Mouse (Mus musculus): Measurements from ENCODE around the gene Trappc4. TPM values are rescaled to one million over a fixed set of nuclear protein-coding genes. Genes with fewer than 3 reads are reported as not detected.

Gene Trappc4
- polyA plus RNA-seq, 1 experiment from 2014 or later: 123 TPM

DNA sequence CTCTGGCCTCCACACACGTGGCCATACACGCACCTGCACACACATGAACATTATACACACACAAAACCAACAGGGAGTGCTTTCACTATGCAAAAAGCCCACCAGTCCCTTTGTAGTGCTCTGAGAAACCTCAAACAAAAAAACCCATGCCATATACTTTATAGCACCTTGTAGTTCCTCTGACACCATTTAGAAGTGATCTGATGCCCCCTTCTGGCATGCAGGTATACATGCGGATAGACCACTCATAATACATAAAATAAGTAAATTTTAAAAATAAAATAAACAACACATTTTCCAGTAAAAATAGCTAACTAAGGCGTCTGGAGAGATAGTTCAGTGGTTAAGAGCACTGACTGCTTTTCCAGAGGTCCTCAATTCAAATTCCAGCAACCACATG, 50.2 kb downstream of the Trappc4 start:
- Histone ChIP-seq H3K36me3 (ENCODE audit: control insufficient read depth, insufficient read depth, low read length) (peaks cover 66% of the 10 kb centered on the region), H3K4me1 (ENCODE audit: control insufficient read depth, insufficient read depth, low read length) (peaks cover 5% of the 10 kb centered on the region; the same call in 1 of the 2 replicates), H3K9ac (replicated peaks; ENCODE audit: low read depth, low read length) (no peak overlapping the region), H3K9me3 (ENCODE audit: control insufficient read depth, low read depth, low read length) (no peaks in the 10 kb centered on the region), H3K27me3 (ENCODE audit: control insufficient read depth, insufficient read depth, low read length) (no peaks in the 10 kb centered on the region), H3K4me3 (ENCODE audit: low read depth, low read length) (no peak overlapping the region), H3K4me2 (replicated peaks; ENCODE audit: low read depth, low read length) (no peak overlapping the region), H3K27ac (ENCODE audit: low read length) (no peak overlapping the region)
- no peak for ATAC-seq (ENCODE audit: insufficient number of reproducible peaks, insufficient read depth, low FRiP score, low read depth)
- 75% methylated on average over 4 of the region's 4 CpGs for WGBS

Small RNAs within 50 kb of the gene (microRNA-seq; reads per million reads assigned to microRNA genes)
- gene Mir7085: not detected

Other genes starting within 250 kb of the Trappc4 start
- gene Cbl, start 173.6 kb downstream of the Trappc4 start, polyA plus RNA-seq (2014; fragmentation: Nextera tagmentation; extraction: Ambion mirVana): 18.5 and 19.9 TPM in 2 replicates
- not detected in 2 replicates for gene Ccdc153, start 166.9 kb downstream of the Trappc4 start, polyA plus RNA-seq (2014; fragmentation: Nextera tagmentation; extraction: Ambion mirVana)
- gene Pdzd3, start 156.1 kb downstream of the Trappc4 start, polyA plus RNA-seq (2014; fragmentation: Nextera tagmentation; extraction: Ambion mirVana): 0.12 and 0.27 TPM in 2 replicates
- gene Nlrx1, start 139.0 kb downstream of the Trappc4 start, polyA plus RNA-seq (2014; fragmentation: Nextera tagmentation; extraction: Ambion mirVana): 7.2 and 8.4 TPM in 2 replicates
- gene Abcg4, start 119.0 kb downstream of the Trappc4 start, polyA plus RNA-seq (2014; fragmentation: Nextera tagmentation; extraction: Ambion mirVana): 5.1 and 5.9 TPM in 2 replicates
- 21.3 and 23.4 TPM in 2 replicates for gene Hinfp, start 101.9 kb downstream of the Trappc4 start, polyA plus RNA-seq (2014; fragmentation: Nextera tagmentation; extraction: Ambion mirVana)
- 5.7 and 9.6 TPM in 2 replicates for gene C2cd2l, start 87.3 kb downstream of the Trappc4 start, polyA plus RNA-seq (2014; fragmentation: Nextera tagmentation; extraction: Ambion mirVana)
- gene Dpagt1, start 81.6 kb downstream of the Trappc4 start, polyA plus RNA-seq (2014; fragmentation: Nextera tagmentation; extraction: Ambion mirVana): 44.5 and 46.7 TPM in 2 replicates
- gene H2afx, start 72.9 kb downstream of the Trappc4 start, polyA plus RNA-seq (2014; fragmentation: Nextera tagmentation; extraction: Ambion mirVana): 289 and 335 TPM in 2 replicates
- gene Hmbs, start 63.4 kb downstream of the Trappc4 start, polyA plus RNA-seq (2014; fragmentation: Nextera tagmentation; extraction: Ambion mirVana): 112 and 130 TPM in 2 replicates
- 24.5 and 25.4 TPM in 2 replicates for gene Vps11, start 45.9 kb downstream of the Trappc4 start, polyA plus RNA-seq (2014; fragmentation: Nextera tagmentation; extraction: Ambion mirVana)
- gene Hyou1, start 28.1 kb downstream of the Trappc4 start, polyA plus RNA-seq (2014; fragmentation: Nextera tagmentation; extraction: Ambion mirVana): 22.1 and 29.4 TPM in 2 replicates
- 22.3 and 23.7 TPM in 2 replicates for gene Slc37a4, start 10.7 kb downstream of the Trappc4 start, polyA plus RNA-seq (2014; fragmentation: Nextera tagmentation; extraction: Ambion mirVana)
- gene Rps25, start 461 bp downstream of the Trappc4 start, polyA plus RNA-seq (2014; fragmentation: Nextera tagmentation; extraction: Ambion mirVana): 2,532 and 2,694 TPM in 2 replicates
- 27.0 and 30.7 TPM in 2 replicates for gene Ccdc84, start 11.0 kb upstream of the Trappc4 start, polyA plus RNA-seq (2014; fragmentation: Nextera tagmentation; extraction: Ambion mirVana)
- gene Foxr1, start 33.5 kb upstream of the Trappc4 start, polyA plus RNA-seq (2014; fragmentation: Nextera tagmentation; extraction: Ambion mirVana): not detected in 2 replicates
- gene Upk2, start 47.4 kb upstream of the Trappc4 start, polyA plus RNA-seq (2014; fragmentation: Nextera tagmentation; extraction: Ambion mirVana): 25.9 and 26.4 TPM in 2 replicates
- 15.4 and 16.3 TPM in 2 replicates for gene Bcl9l, start 75.2 kb upstream of the Trappc4 start, polyA plus RNA-seq (2014; fragmentation: Nextera tagmentation; extraction: Ambion mirVana)
- gene Cxcr5, start 154.3 kb upstream of the Trappc4 start, polyA plus RNA-seq (2014; fragmentation: Nextera tagmentation; extraction: Ambion mirVana): 0.13 and 0.27 TPM in 2 replicates
- gene Ddx6, start 197.3 kb upstream of the Trappc4 start, polyA plus RNA-seq (2014; fragmentation: Nextera tagmentation; extraction: Ambion mirVana): 31.1 and 39.0 TPM in 2 replicates

Data from stomach, embryonic 14.5 days (tissue).